Mouse (Mus musculus) embryonic facial prominence, embryonic 15.5 days (tissue): Measurements from ENCODE around the gene Rhcg. TPM values are rescaled to one million over a fixed set of nuclear protein-coding genes. Genes with fewer than 3 reads are reported as not detected.
A peak's percentile ranks its signal among the peaks of the same experiment; 100 is the strongest.

ENCODE experiments used
- ATAC-seq: fragments of 200-750 bp; cut with Nextera tagmentation; 2 replicates; pipeline ENCODE4 v1.8.0; 2017; ENCODE audit warnings: low read depth, moderate TSS enrichment; ENCODE audit not compliant: insufficient number of reproducible peaks, low FRiP score, low TSS enrichment
- H3K27ac ChIP-seq: fragments of 300-500 bp; sonication (generic); replicated peaks from 2 replicates; pipeline ENCODE4 v1.5.1; 2015; ENCODE audit warnings: mild to moderate bottlenecking, inconsistent platforms
- H3K27me3 ChIP-seq: fragments of 300-500 bp; sonication (generic); 2 replicates; pipeline ENCODE4 v1.6.1; 2015; ENCODE audit warnings: inconsistent platforms
- H3K36me3 ChIP-seq: fragments of 300-500 bp; sonication (generic); 2 replicates; pipeline ENCODE4 v1.6.1; 2015; ENCODE audit warnings: mild to moderate bottlenecking, inconsistent platforms
- H3K4me1 ChIP-seq: fragments of 300-500 bp; sonication (generic); 2 replicates; pipeline ENCODE4 v1.6.1; 2015; ENCODE audit warnings: inconsistent platforms
- H3K4me2 ChIP-seq: fragments of 300-500 bp; sonication (generic); replicated peaks from 2 replicates; pipeline ENCODE4 v1.6.1; 2015; ENCODE audit warnings: mild to moderate bottlenecking, inconsistent platforms
- H3K4me3 ChIP-seq: fragments of 300-500 bp; sonication (generic); replicated peaks from 2 replicates; pipeline ENCODE4 v1.5.1; 2015; ENCODE audit warnings: mild to moderate bottlenecking, inconsistent platforms
- H3K9ac ChIP-seq: fragments of 300-500 bp; sonication (generic); 2 replicates; pipeline ENCODE4 v1.6.1; 2015; ENCODE audit warnings: inconsistent platforms
- H3K9me3 ChIP-seq: fragments of 300-500 bp; sonication (generic); replicated peaks from 2 replicates; pipeline ENCODE4 v1.6.1; 2016; ENCODE audit warnings: inconsistent platforms
- WGBS: fragments of 180-500 bp; shearing (Covaris S2); methylation state at CpG from one replicate; pipeline ENCODE4 v1.1.7; 2015; 5-methylcytosine and 5-hydroxymethylcytosine counted together
- polyA plus RNA-seq: library from polyadenylated mRNA; unstranded; fragments of >200 nt; fragmentation: Nextera tagmentation; extraction: Ambion mirVana; gene quantifications from 2 replicates; pipeline ENCODE4 v1.2.1, GENCODE M21; 2015

The Rhcg gene
- polyA plus RNA-seq, 1 experiment from 2014 or later: 0.35 TPM

DNA sequence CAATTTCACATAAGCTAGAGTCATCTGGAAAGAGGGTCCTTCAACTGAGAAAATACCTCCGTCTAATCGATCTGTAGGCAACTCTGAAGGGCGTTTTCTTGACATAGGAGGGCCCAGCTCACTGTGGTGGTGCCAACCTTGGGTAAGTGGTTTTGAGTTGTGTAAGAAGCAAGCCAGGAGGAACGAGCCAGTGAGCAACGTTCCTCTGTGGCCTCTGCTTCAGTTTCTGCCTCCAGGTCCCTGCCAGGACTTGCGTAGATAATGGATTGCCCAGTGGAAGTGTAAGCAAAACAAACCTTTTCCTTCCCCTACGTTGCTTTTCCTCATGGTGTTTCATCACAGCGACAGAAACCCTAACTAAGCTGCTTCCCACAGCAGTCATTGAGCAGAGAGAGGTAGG lies 15.5 kb downstream of the Rhcg start:
- H3K9ac ChIP-seq: no peak overlapping the region
- 64% methylated on average over 8 of the region's 8 CpGs for WGBS
- H3K4me3 ChIP-seq: no peak overlapping the region
- no peak overlapping the region for H3K27ac ChIP-seq
- H3K36me3 ChIP-seq: no peaks in the 10 kb centered on the region
- no peak overlapping the region for H3K4me2 ChIP-seq
- ATAC-seq: no peak
- H3K4me1 ChIP-seq: peaks cover 1% of the 10 kb centered on the region; the same call in 1 of the 2 replicates
- no peaks in the 10 kb centered on the region for H3K9me3 ChIP-seq
- H3K27me3 ChIP-seq: peaks cover 49% of the 10 kb centered on the region

- WGBS: 60% methylated on average over 10 of the region's 10 CpGs
- Histone ChIP-seq H3K4me3 (no peak overlapping the region), H3K9me3 (no peaks in the 10 kb centered on the region), H3K9ac (no peak overlapping the region), H3K27me3 (peaks cover 51% of the 10 kb centered on the region), H3K27ac (no peak overlapping the region), H3K4me2 (no peak overlapping the region), H3K4me1 (no peaks in the 10 kb centered on the region), H3K36me3 (no peaks in the 10 kb centered on the region)
- ATAC-seq: no peak
Measured at GRCm38 (mm10) chr7:79600122-79600521, 17.3 kb downstream of the Rhcg start.

GRCm38 (mm10) chr7:79594854-79595253 lies 22.6 kb downstream of the Rhcg start:
- no peak overlapping the region for H3K27ac ChIP-seq
- H3K4me2 ChIP-seq: no peak overlapping the region
- no peaks in the 10 kb centered on the region for H3K9me3 ChIP-seq
- H3K36me3 ChIP-seq: no peaks in the 10 kb centered on the region
- peaks cover 14% of the 10 kb centered on the region for H3K4me1 ChIP-seq
- 12% methylated on average over 7 of the region's 7 CpGs for WGBS
- H3K4me3 ChIP-seq: no peak overlapping the region
- ATAC-seq: no peak
- H3K9ac ChIP-seq: no peak overlapping the region
- peaks cover 83% of the 10 kb centered on the region for H3K27me3 ChIP-seq

DNA sequence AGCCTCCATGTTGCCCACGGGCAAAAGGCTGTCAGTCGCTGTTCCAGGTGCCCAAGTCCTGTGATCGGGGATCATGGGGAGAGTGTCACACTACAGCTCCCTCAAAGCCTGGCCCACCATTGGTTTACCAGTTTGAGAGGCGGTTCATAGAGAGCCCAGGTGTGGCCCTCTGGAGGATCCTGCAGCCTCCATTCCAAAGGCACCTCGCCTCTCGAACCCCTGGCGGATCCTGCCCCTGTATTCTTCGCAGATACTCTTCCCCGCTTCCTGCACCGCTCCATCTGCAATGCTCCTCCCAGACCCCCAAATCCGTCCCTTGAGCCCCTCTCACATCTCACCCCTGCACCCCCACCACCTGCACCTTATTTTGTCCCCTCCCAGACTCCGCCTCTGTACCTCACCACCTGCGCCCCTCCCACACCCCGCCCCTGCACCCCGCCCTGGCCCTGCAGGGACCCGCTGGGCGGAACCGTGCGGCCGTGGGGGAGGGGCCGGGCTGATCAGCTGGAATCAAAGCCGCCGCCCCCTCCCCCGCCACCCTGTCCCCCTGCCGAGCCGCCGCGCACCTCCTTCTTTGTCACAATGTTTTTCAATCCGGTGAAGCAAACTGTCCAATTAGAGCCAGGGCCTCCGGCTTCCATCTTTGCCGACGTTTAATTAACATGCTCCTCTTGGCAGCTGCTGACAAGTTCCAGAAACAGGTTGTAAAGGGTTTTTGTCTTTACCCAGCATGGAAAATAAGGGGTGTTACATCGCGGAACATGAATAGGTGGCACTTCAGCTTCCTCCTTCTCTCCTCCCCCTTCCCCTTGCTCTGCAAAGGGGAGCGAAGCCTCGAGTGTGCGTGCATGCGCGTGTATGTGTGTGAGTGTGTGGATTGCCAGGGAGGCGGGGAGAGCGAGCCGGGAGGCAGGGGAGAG lies 25.4 kb downstream of the Rhcg start:
- H3K4me3 ChIP-seq: peak overlapping the region; percentile 40
- H3K4me2 ChIP-seq: peak overlapping the region; percentile 76
- peaks cover 87% of the 10 kb centered on the region for H3K27me3 ChIP-seq
- peaks cover 14% of the 10 kb centered on the region for H3K4me1 ChIP-seq
- no peaks in the 10 kb centered on the region for H3K9me3 ChIP-seq
- no peaks in the 10 kb centered on the region for H3K36me3 ChIP-seq
- no peak overlapping the region for H3K27ac ChIP-seq
- WGBS: under 1% methylated on average over 42 of the region's 42 CpGs
- no peak overlapping the region for H3K9ac ChIP-seq
- peak; percentile 66; the same call in 1 of the 2 replicates for ATAC-seq

DNA sequence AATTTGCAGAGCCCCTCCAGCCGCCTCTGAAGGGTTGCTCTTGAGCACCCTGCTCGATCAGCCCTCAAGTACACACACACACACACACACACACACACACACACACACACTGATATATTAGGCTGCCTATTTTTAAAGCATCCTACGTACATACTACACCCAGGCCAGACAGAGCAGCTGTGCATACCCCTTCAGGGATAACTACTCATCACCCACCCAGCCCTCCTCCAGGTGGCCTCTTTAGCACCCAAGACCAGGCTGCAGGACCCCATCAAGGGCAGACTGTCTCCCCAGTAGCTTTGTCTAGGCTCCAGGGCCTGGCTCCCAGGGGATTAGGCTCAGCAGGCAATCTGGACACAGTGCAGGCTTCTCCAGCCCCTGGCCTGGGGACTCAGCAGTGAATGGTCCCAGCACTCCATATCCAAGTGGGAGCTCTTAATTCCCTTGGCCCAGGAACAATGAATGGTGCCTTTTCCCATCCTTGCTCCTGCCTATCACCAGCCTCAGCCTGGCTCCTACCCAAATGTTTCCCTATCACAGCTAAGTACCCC lies 26.8 kb downstream of the Rhcg start:
- Histone ChIP-seq H3K27ac (no peak overlapping the region), H3K36me3 (no peaks in the 10 kb centered on the region), H3K4me3 (no peak overlapping the region), H3K9ac (no peak overlapping the region), H3K4me2 (no peak overlapping the region), H3K27me3 (peaks cover 85% of the 10 kb centered on the region), H3K9me3 (no peaks in the 10 kb centered on the region), H3K4me1 (peaks cover 14% of the 10 kb centered on the region)
- no peak for ATAC-seq
- WGBS: 8% methylated on average over 3 of the region's 3 CpGs

DNA sequence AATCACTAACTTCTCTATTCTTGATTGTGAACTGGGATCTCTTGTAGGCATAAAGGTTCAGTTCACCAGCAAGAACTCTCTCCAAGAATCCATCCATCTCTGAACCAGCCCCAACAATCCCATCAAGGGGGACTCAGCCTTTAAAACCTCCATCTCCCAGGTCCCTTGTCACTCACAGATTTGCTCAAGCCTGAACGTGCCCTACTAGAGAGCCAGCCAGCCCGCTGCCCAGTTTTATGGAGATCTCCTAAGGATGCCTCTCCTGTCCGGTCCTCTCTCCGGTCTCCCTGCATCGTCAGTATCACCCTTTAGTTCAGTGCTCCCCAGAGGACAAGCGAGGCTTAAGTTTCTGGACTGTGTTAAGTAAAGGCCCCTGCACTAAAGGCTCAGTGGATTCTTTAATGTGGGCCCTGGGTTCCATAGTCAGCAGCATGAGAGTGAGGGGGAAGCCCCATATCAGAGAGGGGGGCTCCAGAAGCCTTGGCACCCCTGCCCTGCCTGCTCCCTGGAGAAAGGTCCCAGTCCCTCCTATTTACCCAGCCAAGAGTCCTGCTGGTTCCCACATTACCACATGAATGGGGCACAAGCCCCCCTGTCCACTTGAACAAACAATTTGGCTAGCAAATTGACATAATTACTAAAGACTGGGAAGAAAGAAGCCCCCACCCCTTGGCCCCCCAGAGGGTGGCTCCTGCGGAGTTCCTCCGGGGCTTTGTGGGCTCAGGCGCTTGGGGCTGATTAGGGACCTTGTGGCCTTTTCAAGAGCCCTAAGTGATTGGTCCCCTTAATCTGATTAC lies 27.5 kb downstream of the Rhcg start:
- no peak overlapping the region for H3K9ac ChIP-seq
- H3K27me3 ChIP-seq: peaks cover 78% of the 10 kb centered on the region
- H3K27ac ChIP-seq: no peak overlapping the region
- no peak for ATAC-seq
- H3K9me3 ChIP-seq: no peaks in the 10 kb centered on the region
- H3K36me3 ChIP-seq: no peaks in the 10 kb centered on the region
- no peak overlapping the region for H3K4me3 ChIP-seq
- no peak overlapping the region for H3K4me2 ChIP-seq
- WGBS: 12% methylated on average over 9 of the region's 9 CpGs
- H3K4me1 ChIP-seq: peaks cover 14% of the 10 kb centered on the region

DNA sequence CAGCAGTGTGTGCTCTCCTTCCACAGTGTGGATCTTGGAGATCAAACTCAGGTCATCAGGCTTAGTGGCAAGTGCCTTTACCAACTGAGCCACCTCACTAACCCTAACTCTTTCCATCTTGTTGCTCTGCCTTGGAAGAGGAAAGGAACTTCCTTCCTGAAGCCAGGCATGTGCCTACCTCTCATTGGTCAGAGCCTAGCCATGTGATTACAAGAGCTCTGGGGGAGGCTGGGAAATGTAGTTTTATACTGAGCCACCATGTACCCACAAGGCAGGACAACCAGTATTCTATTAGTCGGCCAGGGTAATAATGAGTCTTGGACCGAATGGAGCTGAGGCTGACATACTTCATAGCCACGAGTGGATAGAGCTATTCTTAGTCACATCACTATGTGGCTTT lies 29.2 kb downstream of the Rhcg start:
- Histone ChIP-seq H3K27me3 (peaks cover 72% of the 10 kb centered on the region), H3K4me2 (no peak overlapping the region), H3K9ac (no peak overlapping the region), H3K36me3 (no peaks in the 10 kb centered on the region), H3K4me3 (no peak overlapping the region), H3K4me1 (peaks cover 14% of the 10 kb centered on the region), H3K27ac (no peak overlapping the region), H3K9me3 (no peaks in the 10 kb centered on the region)
- 74% methylated on average over 3 of the region's 3 CpGs for WGBS
- ATAC-seq: no peak

DNA sequence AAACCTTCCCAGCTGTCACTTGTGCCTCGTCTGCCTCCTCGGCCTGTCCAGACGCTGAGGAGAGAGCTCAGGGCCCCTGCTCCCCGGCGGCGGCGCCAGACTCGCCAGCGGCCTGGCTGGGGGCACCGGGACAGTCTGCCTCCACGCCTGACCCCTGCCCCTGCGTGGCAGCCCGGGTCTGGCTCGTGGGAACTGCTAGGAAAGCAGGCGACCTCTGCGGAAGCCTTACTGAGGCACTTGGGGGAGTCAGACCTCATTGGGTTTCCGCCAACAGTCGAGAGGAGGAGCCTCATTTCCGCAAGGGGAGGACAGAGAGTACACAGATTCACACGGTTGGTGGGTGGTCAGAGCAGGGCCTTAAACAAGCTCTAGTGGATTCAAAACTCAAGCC lies 38.6 kb downstream of the Rhcg start:
- H3K4me1 ChIP-seq: peaks cover 17% of the 10 kb centered on the region
- peak; percentile 46; the same call in 1 of the 2 replicates for ATAC-seq
- H3K27ac ChIP-seq: 0 out of 2 replicates have a peak overlapping the region, but pooled peaks have one; percentile 44
- H3K9ac ChIP-seq: peak overlapping the region; percentile 18; the same call in 1 of the 2 replicates
- no peaks in the 10 kb centered on the region for H3K9me3 ChIP-seq
- peaks cover 81% of the 10 kb centered on the region for H3K27me3 ChIP-seq
- H3K4me3 ChIP-seq: peak overlapping the region; percentile 30
- H3K4me2 ChIP-seq: peak overlapping the region; percentile 51
- 1% methylated on average over 20 of the region's 20 CpGs for WGBS
- no peaks in the 10 kb centered on the region for H3K36me3 ChIP-seq

DNA sequence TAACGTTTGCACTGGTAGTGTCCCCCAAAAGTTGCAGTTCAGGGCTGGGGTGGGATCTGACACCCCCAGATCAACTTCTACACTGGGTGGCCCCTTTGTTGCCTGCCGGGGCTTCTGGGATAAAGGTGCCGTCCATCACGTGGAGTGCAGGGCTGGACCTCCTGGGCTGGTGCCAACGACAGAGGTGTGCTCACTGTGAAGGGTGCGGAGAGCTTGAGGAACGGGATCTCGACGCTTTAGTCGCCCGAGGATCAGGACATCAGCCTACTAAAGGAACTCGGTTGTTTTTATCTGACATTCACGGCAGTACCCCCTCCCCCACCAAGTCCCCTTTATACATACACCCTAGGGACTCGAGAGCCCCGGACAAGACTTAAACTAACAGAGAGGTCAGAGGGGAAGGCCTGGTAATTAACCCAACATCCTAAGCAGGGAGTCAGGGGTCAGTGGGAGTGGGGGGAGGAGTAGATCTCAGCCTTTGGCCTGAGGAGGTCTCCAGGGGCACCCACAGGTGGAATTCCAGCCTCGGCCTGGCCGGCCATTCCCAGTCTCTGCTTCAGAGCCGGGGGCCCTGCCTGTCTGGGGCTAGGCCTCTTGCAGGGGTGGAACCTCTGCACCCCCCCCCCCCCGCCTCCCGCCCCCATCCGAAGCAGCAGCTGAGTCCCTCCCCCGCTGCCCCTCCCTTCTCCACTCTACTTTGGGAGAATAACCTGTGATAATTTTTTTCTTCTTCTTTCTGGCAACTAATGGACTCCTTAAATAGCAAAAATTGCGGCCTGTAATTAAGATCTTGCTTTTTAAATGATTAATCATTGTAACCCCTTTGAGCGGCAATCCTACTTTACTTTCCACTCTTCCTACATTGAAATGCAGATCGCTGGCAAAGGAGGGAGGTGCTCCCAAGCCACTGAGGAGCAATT lies 39.3 kb downstream of the Rhcg start:
- Histone ChIP-seq H3K36me3 (no peaks in the 10 kb centered on the region), H3K9ac (no peak overlapping the region), H3K27ac (peak overlapping the region; percentile 73), H3K4me1 (peaks cover 17% of the 10 kb centered on the region), H3K4me3 (peak overlapping the region; percentile 30), H3K4me2 (peak overlapping the region; percentile 51), H3K27me3 (peaks cover 77% of the 10 kb centered on the region), H3K9me3 (no peaks in the 10 kb centered on the region)
- ATAC-seq: no peak
- 4% methylated on average over 21 of the region's 25 CpGs for WGBS

DNA sequence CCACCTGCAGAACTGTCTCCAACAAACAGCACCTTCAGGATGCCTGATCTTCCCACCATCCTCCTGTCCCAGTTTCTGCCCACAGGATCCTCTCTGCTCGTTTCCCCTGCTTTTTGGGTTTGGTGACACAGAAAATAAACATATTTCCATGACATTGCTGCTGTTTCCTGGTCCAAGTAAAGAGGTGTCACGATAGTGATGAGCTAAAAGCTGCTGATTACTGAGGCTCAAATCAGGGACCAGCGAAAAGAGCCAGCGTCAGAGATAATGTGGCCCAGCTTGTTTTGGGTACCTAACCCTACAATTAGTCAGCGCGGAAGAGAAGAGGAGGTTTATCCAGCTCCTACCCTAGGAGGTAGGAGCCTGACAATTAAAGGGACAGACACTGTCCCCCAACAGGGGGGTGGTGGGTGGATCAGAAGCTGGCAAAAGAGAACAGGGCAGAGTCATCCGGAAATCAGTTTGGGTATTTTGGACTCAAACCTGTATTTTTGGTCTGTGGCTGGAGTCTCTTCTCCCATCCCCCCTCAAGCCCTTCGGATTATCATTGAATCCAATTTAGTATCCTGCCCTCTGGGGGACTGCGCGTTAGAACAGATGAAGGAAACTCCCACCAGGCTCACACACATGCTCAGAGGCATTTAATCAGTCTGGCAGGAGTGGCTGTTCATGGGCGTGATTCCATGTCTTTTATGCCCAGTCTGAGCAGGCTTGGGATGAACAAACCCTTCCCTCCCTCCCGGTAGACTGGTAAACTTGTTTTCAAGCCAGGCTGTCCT lies 40.2 kb downstream of the Rhcg start:
- H3K4me1 ChIP-seq: peaks cover 17% of the 10 kb centered on the region
- peak overlapping the region; percentile 73 for H3K27ac ChIP-seq
- no peak for ATAC-seq
- no peak overlapping the region for H3K4me3 ChIP-seq
- H3K4me2 ChIP-seq: peak overlapping the region; percentile 51
- no peaks in the 10 kb centered on the region for H3K9me3 ChIP-seq
- WGBS: 5% methylated on average over 12 of the region's 12 CpGs
- H3K9ac ChIP-seq: no peak overlapping the region
- peaks cover 75% of the 10 kb centered on the region for H3K27me3 ChIP-seq
- no peaks in the 10 kb centered on the region for H3K36me3 ChIP-seq
